Mouse (Mus musculus): ENCODE measurements around the gene Iqgap3. TPM values are rescaled to one million over a fixed set of nuclear protein-coding genes. Genes with fewer than 3 reads are reported as not detected.

The Iqgap3 gene
- polyA plus RNA-seq, 1 experiment, result 0.96 TPM

GRCm38 (mm10) chr3:88133187-88133771 is 51.5 kb downstream of the Iqgap3 start:
- no peak overlapping the region for H3K27ac ChIP-seq (ENCODE audit: insufficient read depth, low read length)
- TF ChIP-seq CTCF (IDR thresholded peaks at IDR 0.05; ENCODE audit: extremely low read depth, insufficient read depth, low read length) (0 out of 2 replicates have a peak, but pooled peaks have one; percentile 13), POLR2A (IDR thresholded peaks at IDR 0.05; ENCODE audit: extremely low read depth, insufficient read depth, low read length) (no peak)
- H3K4me3 ChIP-seq (ENCODE audit: insufficient read depth, low read length), result no peak overlapping the region
- H3K4me1 ChIP-seq (ENCODE audit: control insufficient read depth, insufficient read depth, low read length), result peaks cover 2% of the 10 kb centered on the region; the same call in 1 of the 2 replicates

DNA sequence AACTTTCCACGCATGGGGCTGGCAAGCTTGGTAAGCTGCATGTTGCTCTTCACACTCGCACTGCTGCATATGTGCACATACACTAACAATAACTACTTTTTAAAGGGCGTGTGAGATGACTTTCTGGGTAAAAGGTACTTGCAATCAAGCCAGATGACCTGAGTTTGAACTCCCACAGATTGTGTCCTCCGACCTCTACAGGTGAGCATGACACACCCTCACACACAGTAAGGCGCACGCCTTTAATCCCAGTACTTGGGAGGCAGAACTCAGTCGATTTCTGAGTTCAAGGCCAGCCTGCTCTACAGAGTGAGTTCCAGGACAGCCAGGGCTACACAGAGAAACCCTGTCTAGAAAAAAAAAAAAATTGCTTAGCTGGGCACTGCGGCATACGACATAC is 54.6 kb downstream of the Iqgap3 start:
- TF ChIP-seq POLR2A (IDR thresholded peaks at IDR 0.05; ENCODE audit: extremely low read depth, insufficient read depth, low read length), result no peak
- TF ChIP-seq CTCF (IDR thresholded peaks at IDR 0.05; ENCODE audit: extremely low read depth, insufficient read depth, low read length), result no peak
- no peak overlapping the region for H3K4me3 ChIP-seq (ENCODE audit: insufficient read depth, low read length)
- peaks cover 8% of the 10 kb centered on the region; the same call in 1 of the 2 replicates for H3K4me1 ChIP-seq (ENCODE audit: control insufficient read depth, insufficient read depth, low read length)
- H3K27ac ChIP-seq (ENCODE audit: insufficient read depth, low read length), result no peak overlapping the region

- peaks cover 8% of the 10 kb centered on the region; the same call in 1 of the 2 replicates for H3K4me1 ChIP-seq (ENCODE audit: control insufficient read depth, insufficient read depth, low read length)
- TF ChIP-seq CTCF (IDR thresholded peaks at IDR 0.05; ENCODE audit: extremely low read depth, insufficient read depth, low read length) (no peak), POLR2A (IDR thresholded peaks at IDR 0.05; ENCODE audit: extremely low read depth, insufficient read depth, low read length) (no peak)
- H3K4me3 ChIP-seq (ENCODE audit: insufficient read depth, low read length), result no peak overlapping the region
- 0 out of 2 replicates have a peak overlapping the region, but pooled peaks have one; percentile 25 for H3K27ac ChIP-seq (ENCODE audit: insufficient read depth, low read length)
These were observed 55.2 kb downstream of the Iqgap3 start for GRCm38 (mm10) chr3:88136945-88137494.

DNA sequence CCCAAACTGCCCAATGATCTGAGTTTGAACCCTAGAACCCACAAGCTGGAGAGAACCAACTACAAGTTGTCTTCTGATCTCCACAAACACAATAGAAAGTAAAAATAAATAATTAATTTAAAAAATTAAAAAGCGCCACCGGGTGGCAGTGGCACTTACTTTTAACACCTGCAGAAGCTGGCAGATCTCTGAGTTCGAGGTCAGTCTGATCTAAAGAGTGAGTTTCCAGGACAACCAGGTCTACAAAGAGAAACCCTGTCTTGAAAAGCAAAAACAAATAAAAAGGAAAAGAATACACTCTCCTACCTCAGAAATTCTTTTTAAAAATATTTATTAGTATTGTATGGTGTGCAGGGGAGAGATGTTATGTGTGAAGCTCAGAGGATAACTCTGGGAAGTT is 56.0 kb downstream of the Iqgap3 start:
- Histone ChIP-seq H3K4me1 (ENCODE audit: control insufficient read depth, insufficient read depth, low read length) (peaks cover 8% of the 10 kb centered on the region; the same call in 1 of the 2 replicates), H3K4me3 (ENCODE audit: insufficient read depth, low read length) (peak overlapping the region; percentile 37), H3K27ac (ENCODE audit: insufficient read depth, low read length) (0 out of 2 replicates have a peak overlapping the region, but pooled peaks have one; percentile 25)
- TF ChIP-seq POLR2A (IDR thresholded peaks at IDR 0.05; ENCODE audit: extremely low read depth, insufficient read depth, low read length) (no peak), CTCF (IDR thresholded peaks at IDR 0.05; ENCODE audit: extremely low read depth, insufficient read depth, low read length) (no peak)

- Histone ChIP-seq H3K4me3 (ENCODE audit: insufficient read depth, low read length) (peak overlapping the region; percentile 37), H3K4me1 (ENCODE audit: control insufficient read depth, insufficient read depth, low read length) (peaks cover 8% of the 10 kb centered on the region; the same call in 1 of the 2 replicates), H3K27ac (ENCODE audit: insufficient read depth, low read length) (peak overlapping the region; percentile 97)
- TF ChIP-seq POLR2A (IDR thresholded peaks at IDR 0.05; ENCODE audit: extremely low read depth, insufficient read depth, low read length), result peak; percentile 49; the same call in 1 of the 2 replicates
- TF ChIP-seq CTCF (IDR thresholded peaks at IDR 0.05; ENCODE audit: extremely low read depth, insufficient read depth, low read length), result no peak
These were observed 56.8 kb downstream of the Iqgap3 start for GRCm38 (mm10) chr3:88138336-88139242.

DNA sequence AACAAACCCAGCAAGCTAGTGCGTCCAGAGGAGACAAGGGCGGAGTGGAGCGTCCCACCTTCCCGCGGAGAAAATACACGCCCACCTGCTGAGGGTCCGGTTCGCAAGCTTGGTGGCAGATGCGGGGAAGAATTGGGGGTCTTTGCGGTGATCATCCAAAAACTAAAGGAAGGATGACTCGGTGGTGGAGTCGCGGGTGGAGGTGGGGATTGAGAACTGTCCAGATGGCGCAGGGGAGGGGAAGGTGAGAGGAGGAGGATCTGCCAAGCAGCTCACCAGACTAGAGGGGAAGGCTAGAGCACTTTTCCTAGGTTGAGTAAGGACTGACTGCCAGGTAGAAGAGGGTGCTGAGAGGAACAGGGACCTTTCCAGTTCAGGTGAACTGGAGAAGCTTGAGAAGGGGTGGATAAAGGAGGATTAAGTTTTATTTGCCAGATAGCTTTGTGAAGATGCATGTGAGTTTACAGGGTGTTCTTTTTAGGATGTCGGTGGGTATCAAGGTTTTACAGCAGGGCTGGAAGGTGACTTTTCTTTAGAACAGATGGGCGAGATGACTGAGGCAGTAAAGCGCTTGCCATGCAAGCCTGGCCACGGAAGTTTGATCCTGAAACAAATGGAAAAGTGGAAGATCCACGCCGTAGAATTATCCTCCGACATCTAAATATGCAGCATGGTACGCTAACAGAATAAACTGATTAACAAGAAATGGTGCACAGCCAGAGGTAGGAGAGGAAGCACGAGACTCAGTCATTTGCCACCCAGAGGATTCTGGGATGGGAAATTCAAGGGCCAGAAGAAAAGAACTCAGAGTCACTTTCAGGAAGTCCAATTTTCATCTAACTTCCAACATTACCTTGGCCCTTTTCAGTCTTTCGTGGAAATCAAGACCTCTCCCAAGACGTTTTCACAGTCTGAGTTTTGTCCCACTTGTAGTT is 57.7 kb downstream of the Iqgap3 start:
- Histone ChIP-seq H3K27ac (ENCODE audit: insufficient read depth, low read length) (peak overlapping the region; percentile 97), H3K4me1 (ENCODE audit: control insufficient read depth, insufficient read depth, low read length) (peaks cover 11% of the 10 kb centered on the region), H3K4me3 (ENCODE audit: insufficient read depth, low read length) (peak overlapping the region; percentile 37)
- TF ChIP-seq POLR2A (IDR thresholded peaks at IDR 0.05; ENCODE audit: extremely low read depth, insufficient read depth, low read length) (no peak), CTCF (IDR thresholded peaks at IDR 0.05; ENCODE audit: extremely low read depth, insufficient read depth, low read length) (no peak)

GRCm38 (mm10) chr3:88140178-88140902 is 58.6 kb downstream of the Iqgap3 start:
- TF ChIP-seq CTCF (IDR thresholded peaks at IDR 0.05; ENCODE audit: extremely low read depth, insufficient read depth, low read length) (no peak), POLR2A (IDR thresholded peaks at IDR 0.05; ENCODE audit: extremely low read depth, insufficient read depth, low read length) (peak; percentile 36; the same call in 1 of the 2 replicates)
- Histone ChIP-seq H3K4me3 (ENCODE audit: insufficient read depth, low read length) (no peak overlapping the region), H3K4me1 (ENCODE audit: control insufficient read depth, insufficient read depth, low read length) (peaks cover 16% of the 10 kb centered on the region), H3K27ac (ENCODE audit: insufficient read depth, low read length) (peak overlapping the region; percentile 97)

GRCm38 (mm10) chr3:88140903-88141430 is 59.2 kb downstream of the Iqgap3 start:
- H3K27ac ChIP-seq (ENCODE audit: insufficient read depth, low read length), result peak overlapping the region; percentile 97
- no peak for TF ChIP-seq CTCF (IDR thresholded peaks at IDR 0.05; ENCODE audit: extremely low read depth, insufficient read depth, low read length)
- peaks cover 22% of the 10 kb centered on the region for H3K4me1 ChIP-seq (ENCODE audit: control insufficient read depth, insufficient read depth, low read length)
- no peak overlapping the region for H3K4me3 ChIP-seq (ENCODE audit: insufficient read depth, low read length)
